Mouse (Mus musculus): ENCODE data around the gene 1700018G05Rik. TPM values are rescaled to one million over a fixed set of nuclear protein-coding genes. Genes with fewer than 3 reads are reported as not detected.
"Not testable (repeated sequence)": the region's sequence is repeated elsewhere in the genome, so short reads cannot be mapped to it uniquely, and the experiment has no call there.

The 1700018G05Rik gene
- polyA plus RNA-seq, 1 experiment from 2014 or later = not detected

DNA sequence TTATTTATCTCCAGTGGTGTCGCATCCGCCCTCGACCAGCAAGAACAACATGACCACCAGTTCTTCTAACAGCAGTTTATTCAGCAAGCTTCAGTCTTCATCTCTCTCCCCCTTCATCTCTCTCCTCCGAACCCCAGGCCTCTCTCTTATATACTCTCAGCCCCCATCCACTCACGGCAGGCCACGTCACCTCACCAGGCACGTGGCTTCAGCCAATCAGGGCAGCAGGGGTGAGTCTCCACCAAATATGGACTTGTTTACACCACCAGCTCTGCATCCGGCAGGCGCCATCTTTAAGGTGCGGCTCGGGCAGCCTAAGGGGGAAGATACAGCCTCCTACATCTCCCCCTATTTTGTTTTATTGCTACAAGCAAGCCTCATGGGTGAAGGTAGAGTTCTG, 22.0 kb downstream of the 1700018G05Rik start:
- WGBS = 86% methylated on average over 11 of the region's 11 CpGs
- ATAC-seq (ENCODE audit: insufficient number of reproducible peaks, insufficient read depth, low FRiP score, low read depth) = not testable (repeated sequence)

DNA sequence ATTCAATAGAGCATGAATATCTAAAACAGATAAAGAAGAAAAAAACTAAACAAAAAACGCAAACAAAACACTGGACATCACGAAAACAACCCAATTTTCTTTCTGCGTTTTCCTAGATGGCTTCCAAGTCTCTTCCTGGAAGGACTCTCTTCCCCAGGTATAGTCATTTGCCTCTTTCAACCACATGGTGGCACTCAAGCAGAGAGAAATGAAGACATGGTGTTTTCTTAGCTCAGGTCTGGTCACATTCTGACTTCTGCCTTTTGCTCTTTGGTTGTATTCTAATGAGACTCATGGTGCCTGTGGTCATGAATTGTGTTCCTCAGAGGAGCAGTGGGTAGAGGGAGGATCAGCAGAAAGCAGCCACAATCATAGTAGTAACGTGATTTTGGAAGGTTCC, 30.7 kb downstream of the 1700018G05Rik start:
- 39% methylated on average over 4 of the region's 4 CpGs for WGBS
- Histone ChIP-seq H3K4me3 (ENCODE audit: low read depth, low read length) (no peak overlapping the region), H3K4me1 (ENCODE audit: control insufficient read depth, insufficient read depth, low read length) (no peaks in the 10 kb centered on the region), H3K36me3 (ENCODE audit: control insufficient read depth, insufficient read depth, low read length) (no peaks in the 10 kb centered on the region), H3K27me3 (ENCODE audit: control insufficient read depth, insufficient read depth, low read length) (no peaks in the 10 kb centered on the region), H3K9ac (replicated peaks; ENCODE audit: low read depth, low read length) (no peak overlapping the region), H3K9me3 (ENCODE audit: control insufficient read depth, low read depth, low read length) (no peaks in the 10 kb centered on the region), H3K4me2 (replicated peaks; ENCODE audit: low read depth, low read length) (no peak overlapping the region), H3K27ac (ENCODE audit: low read length) (no peak overlapping the region)
- no peak for ATAC-seq (ENCODE audit: insufficient number of reproducible peaks, insufficient read depth, low FRiP score, low read depth)

More for the DNA sequence above, 22.0 kb downstream of the 1700018G05Rik start:
- not testable (repeated sequence) for H3K4me3 ChIP-seq (ENCODE audit: low read depth, low read length); H3K27me3 ChIP-seq (ENCODE audit: control insufficient read depth, insufficient read depth, low read length); H3K36me3 ChIP-seq (ENCODE audit: control insufficient read depth, insufficient read depth, low read length); H3K4me1 ChIP-seq (ENCODE audit: control insufficient read depth, insufficient read depth, low read length); H3K9ac ChIP-seq (replicated peaks; ENCODE audit: low read depth, low read length); H3K9me3 ChIP-seq (ENCODE audit: control insufficient read depth, low read depth, low read length); H3K4me2 ChIP-seq (replicated peaks; ENCODE audit: low read depth, low read length); H3K27ac ChIP-seq (ENCODE audit: low read length)

GRCm38 (mm10) chrX:102960581-102960980, 32.4 kb downstream of the 1700018G05Rik start:
- Histone ChIP-seq H3K4me2 (replicated peaks; ENCODE audit: low read depth, low read length) (no peak overlapping the region), H3K4me3 (ENCODE audit: low read depth, low read length) (no peak overlapping the region), H3K27me3 (ENCODE audit: control insufficient read depth, insufficient read depth, low read length) (no peaks in the 10 kb centered on the region), H3K9me3 (ENCODE audit: control insufficient read depth, low read depth, low read length) (no peaks in the 10 kb centered on the region), H3K36me3 (ENCODE audit: control insufficient read depth, insufficient read depth, low read length) (no peaks in the 10 kb centered on the region), H3K27ac (ENCODE audit: low read length) (no peak overlapping the region), H3K4me1 (ENCODE audit: control insufficient read depth, insufficient read depth, low read length) (no peaks in the 10 kb centered on the region), H3K9ac (replicated peaks; ENCODE audit: low read depth, low read length) (no peak overlapping the region)
- 63% methylated on average over 2 of the region's 2 CpGs for WGBS
- ATAC-seq (ENCODE audit: insufficient number of reproducible peaks, insufficient read depth, low FRiP score, low read depth) = no peak

Other genes starting within 250 kb of the 1700018G05Rik start
- not detected in 2 replicates for gene Gm3880, start 241.4 kb upstream of the 1700018G05Rik start, polyA plus RNA-seq (2014; fragmentation: Nextera tagmentation; extraction: Ambion mirVana)
- gene Gm9112, start 220.7 kb upstream of the 1700018G05Rik start, polyA plus RNA-seq (2014; fragmentation: Nextera tagmentation; extraction: Ambion mirVana) = not detected in 2 replicates
- gene Dmrtc1b, start 220.5 kb upstream of the 1700018G05Rik start, polyA plus RNA-seq (2014; fragmentation: Nextera tagmentation; extraction: Ambion mirVana) = not detected in 2 replicates
- gene Dmrtc1c1, start 125.4 kb upstream of the 1700018G05Rik start, polyA plus RNA-seq (2014; fragmentation: Nextera tagmentation; extraction: Ambion mirVana) = not detected in 2 replicates
- gene Dmrtc1c2, start 73.8 kb upstream of the 1700018G05Rik start, polyA plus RNA-seq (2014; fragmentation: Nextera tagmentation; extraction: Ambion mirVana) = not detected in 2 replicates
- gene 1700031F05Rik, start 60.4 kb upstream of the 1700018G05Rik start, polyA plus RNA-seq (2014; fragmentation: Nextera tagmentation; extraction: Ambion mirVana) = not detected in 2 replicates
- gene Dmrtc1a, start 19.7 kb upstream of the 1700018G05Rik start, polyA plus RNA-seq (2014; fragmentation: Nextera tagmentation; extraction: Ambion mirVana) = 1.8 and 2.4 TPM in 2 replicates
- gene 1700011M02Rik, start 19.5 kb upstream of the 1700018G05Rik start, polyA plus RNA-seq (2014; fragmentation: Nextera tagmentation; extraction: Ambion mirVana) = not detected in 2 replicates

Data from stomach, embryonic 14.5 days (tissue).